Mouse (Mus musculus) brain, embryonic 14.5 days (tissue): ENCODE measurements around the gene Ipo11.
A peak's percentile ranks its signal among the peaks of the same experiment; 100 is the strongest.

Source experiments
- CTCF ChIP-seq: fragments of 200-500 bp; IDR thresholded peaks from 2 replicates; pipeline ENCODE4 v1.5.1; 2012; ENCODE audit warnings: inconsistent platforms, mild to moderate bottlenecking, moderate library complexity, borderline replicate concordance; ENCODE audit not compliant: insufficient read depth, insufficient read length; ENCODE audit errors: extremely low read depth
- POLR2A ChIP-seq: fragments of 200-500 bp; IDR thresholded peaks from 2 replicates; pipeline ENCODE4 v1.6.1; 2012; ENCODE audit warnings: mild to moderate bottlenecking, inconsistent platforms, borderline replicate concordance; ENCODE audit not compliant: poor library complexity, insufficient read depth, insufficient read length, severe bottlenecking; ENCODE audit errors: extremely low read depth

DNA sequence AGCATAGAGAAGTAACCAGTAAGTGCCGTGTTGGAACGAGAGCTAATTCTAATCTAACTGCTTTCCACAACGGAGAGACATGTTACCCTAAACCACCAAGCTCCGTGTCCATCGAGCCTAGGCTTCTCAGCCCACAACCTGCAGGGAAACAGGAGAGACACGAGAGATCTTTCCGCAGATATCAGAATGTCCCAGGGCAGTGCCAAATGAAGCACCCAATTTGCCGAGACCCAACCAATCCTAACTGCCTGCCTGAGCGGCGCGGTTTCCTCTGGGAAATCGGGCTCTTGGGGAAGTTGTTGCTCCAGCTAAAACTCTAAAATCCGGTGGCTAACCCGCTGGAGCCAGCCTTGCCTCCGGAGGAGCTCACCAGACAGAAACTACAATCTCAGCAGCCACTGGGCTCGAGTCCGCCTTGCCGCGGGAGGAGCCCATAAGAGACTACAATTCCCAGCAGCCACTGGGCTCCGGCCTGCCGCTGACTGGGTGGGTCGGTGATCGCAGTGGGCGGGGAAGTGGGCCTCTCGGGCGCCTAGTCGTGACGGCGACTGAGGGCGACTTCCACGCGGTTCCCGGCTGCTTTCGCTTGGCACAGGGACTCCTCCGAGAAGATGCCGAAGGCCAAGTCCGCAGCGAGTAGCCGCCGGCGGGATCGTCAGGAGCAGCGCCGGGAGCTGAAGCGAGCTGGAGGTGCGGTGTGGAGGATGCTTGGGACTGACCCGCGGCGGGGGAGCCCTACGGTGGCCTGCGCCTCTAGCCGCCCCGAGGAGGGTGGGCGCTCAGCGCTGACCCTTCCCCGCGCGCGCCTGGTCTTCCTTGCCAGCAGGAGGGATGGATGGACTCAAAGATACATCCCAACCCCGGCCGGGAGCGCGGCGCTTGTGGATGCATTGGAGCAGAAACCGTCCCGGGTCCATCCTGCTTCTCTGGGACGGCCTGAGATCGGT lies 10.1 kb upstream of the Ipo11 start, which contains the start of gene Dimt1:
- TF ChIP-seq CTCF (no peak), POLR2A (peak; percentile 6; the same call in 1 of the 2 replicates)
